Mouse (Mus musculus) induced T-regulatory cell, adult 2 months (primary cell): ENCODE results near the gene Upb1.
"Not testable (repeated sequence)": the region's sequence is repeated elsewhere in the genome, so short reads cannot be mapped to it uniquely, and the experiment has no call there.

Experiments used
- DNase-seq: peaks from one replicate; pipeline ENCODE4 v3.0.0-alpha.2; 2012; ENCODE audit warnings: low read depth

The Upb1 gene

GRCm38 (mm10) chr10:75400958-75401357, at the start of gene Upb1:
Upb1 (plus strand) TSS chr10:75401115.
- no peak for DNase-seq

DNA sequence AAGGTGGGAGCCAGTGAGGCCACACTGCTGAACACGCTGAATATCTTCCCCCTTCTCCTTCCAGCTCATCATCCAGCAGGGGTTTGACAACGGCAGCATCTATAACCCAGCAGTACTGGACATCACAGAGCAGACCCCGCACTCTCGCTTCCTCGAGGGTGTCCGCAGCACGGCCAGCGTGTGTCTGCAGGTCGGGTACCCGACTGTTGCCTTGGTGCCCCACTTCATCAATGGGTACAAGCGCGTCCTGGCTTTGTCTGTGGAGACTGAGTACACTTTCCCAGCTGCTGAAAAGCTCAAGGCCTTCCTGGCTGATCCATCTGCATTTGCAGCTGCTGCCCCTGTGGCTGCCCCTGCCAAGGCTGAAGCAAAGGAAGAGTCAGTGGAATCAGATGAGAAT, 48.4 kb upstream of the Upb1 start:
- DNase-seq = no peak

DNA sequence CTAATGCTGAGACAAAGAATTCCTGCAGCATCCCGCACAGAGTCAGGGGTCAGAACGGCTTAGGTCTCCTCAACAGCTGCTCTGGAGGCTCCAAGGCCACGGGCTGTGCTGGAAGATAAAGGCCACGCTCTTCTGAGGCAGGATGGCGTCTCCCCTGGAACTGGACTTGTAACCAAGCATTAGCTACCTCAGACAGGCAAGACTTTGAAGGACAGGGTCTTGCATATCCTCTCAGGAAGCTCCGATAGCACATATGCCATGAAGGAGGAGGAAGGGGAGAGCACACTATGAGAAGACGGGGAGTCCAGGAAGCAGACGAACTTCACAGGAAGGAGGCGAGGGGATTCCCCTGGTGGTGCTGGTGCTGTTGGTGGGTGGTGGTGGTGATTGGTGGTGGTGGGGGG, 47.1 kb upstream of the Upb1 start:
- DNase-seq = not testable (repeated sequence)

- DNase-seq = no peak
Observed at GRCm38 (mm10) chr10:75355341-75355740, 45.6 kb upstream of the Upb1 start.

DNA sequence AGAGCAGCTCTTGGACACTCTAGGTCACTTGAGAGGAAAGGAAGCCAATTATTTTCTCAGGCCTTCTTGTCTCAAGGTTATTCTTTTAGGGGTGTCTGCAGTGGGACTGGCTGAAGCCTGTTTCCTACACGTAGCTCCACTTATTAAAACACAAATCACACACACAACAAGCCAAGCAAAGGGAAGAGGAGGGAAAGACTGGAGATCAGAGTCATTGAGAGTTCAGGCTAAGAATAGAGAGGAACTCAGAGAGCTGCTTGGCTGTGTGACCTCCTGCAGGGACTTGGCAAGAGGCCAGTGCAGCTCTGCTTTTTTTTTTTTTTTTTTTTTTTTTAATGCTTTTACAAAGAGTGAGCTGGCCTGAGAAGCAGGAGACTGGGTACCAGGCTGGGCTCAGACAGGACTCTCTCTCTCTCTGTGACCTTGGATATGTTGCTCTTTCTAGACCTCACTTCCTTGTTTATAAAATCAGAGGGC, 36.7 kb upstream of the Upb1 start:
- DNase-seq = not testable (repeated sequence)

DNA sequence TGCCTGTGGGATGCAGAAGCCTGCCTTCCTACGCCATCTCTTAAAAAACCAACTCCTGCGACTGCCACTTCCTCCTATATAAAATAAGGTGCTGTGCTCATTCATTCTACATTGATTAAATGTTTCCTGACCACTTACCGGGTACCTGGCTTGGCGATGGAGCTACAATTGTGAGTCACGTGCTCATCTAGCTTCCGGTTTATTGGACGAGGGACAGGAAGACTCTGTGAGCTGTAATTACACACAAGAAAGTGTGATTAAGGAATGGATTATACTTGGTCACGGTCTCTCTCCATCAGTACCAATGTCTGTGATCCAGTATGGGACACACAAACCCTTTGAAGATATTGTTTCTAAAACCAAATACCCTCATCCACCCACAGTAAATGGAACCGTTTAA, 36.1 kb upstream of the Upb1 start:
- DNase-seq = no peak

DNA sequence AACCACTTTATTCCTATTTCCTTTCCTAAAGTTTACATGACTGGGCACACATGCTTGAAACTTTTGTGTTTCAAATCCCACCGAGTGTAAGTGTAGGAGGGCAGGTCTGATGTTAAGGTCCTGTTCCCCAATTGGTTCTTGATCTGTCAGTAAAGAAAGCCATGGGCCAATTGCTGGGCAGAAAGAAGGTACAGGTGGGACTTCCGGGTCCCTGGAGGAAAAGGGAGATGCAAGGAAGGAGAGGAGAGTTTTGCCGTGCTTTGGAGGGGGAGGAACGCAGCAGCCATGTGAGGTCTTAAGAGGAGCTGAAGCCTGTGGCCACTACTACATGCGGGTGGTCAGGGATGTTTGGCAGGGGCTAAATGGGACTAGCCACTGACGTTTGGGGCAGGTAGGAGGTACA, 35.7 kb upstream of the Upb1 start:
- peak; percentile 70 for DNase-seq

- DNase-seq = not testable (repeated sequence)
Observed at GRCm38 (mm10) chr10:75373655-75374351, 27.1 kb upstream of the Upb1 start.

DNA sequence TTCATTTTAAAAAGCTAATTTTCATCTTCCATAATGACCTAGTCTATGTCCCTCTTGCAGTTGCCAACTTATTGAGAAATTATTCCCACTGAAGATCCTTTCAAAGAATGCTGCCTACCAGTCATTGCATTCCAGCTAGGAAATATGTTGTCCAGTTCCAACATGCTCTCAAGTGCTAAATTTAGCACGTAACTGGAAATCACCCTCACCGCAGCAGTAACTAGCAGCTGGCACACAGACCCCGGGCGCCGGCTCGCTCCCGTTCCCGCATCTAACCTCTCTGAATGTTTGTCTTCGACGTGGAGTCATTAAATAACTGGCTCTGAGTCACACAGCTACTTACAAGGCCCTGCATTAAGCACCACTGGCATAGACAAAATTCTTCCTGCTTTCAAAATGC, 22.2 kb upstream of the Upb1 start:
- DNase-seq = no peak

GRCm38 (mm10) chr10:75390156-75390555, 10.8 kb upstream of the Upb1 start:
- DNase-seq = peak; percentile 48

- DNase-seq = peak; percentile 37
Observed at GRCm38 (mm10) chr10:75390832-75391231, 10.1 kb upstream of the Upb1 start.

DNA sequence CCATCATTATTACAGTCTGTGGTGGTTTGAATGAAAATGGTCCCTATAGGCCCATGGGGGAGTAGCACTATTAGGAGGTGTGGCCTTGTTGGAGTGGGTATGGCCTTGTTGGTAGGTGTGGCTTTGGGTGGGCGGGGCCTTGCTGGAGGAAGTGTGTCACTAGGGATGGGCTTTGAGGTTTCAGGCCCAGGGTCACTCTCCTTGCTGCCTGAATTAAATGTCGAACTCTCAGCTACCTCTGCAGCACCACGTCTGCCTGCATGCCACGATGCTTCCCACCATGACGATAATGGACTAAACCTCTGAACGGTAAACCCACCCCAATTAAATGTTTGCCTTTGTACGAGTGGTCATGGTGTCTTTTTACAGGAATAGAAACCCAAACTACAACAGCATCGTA, 6.1 kb upstream of the Upb1 start:
- no peak for DNase-seq

GRCm38 (mm10) chr10:75396966-75397365, 3.9 kb upstream of the Upb1 start:
- peak; percentile 51 for DNase-seq

DNA sequence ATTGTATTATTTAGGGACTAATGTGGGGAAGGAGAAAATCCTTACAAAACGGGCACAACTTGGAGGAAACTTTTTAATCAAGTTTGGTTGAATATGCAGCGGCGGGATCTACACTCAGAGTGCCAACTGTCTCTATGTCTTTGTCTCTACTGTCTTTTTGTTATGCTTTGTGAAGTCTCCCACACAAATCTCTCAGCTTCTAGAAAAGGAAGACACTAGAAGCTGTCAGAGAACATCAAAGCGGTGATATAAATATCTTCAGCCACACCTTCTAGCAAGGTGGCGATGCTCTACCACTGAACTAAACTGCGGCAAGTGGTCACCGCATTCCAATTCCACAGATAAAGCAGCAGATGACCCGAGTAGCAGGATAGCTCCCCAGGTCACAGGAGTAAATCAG, 5.0 kb downstream of the Upb1 start:
- DNase-seq = no peak

- DNase-seq = no peak
Observed at GRCm38 (mm10) chr10:75406755-75407154, 5.8 kb downstream of the Upb1 start.

GRCm38 (mm10) chr10:75407741-75408140, 6.8 kb downstream of the Upb1 start:
- DNase-seq = no peak

DNA sequence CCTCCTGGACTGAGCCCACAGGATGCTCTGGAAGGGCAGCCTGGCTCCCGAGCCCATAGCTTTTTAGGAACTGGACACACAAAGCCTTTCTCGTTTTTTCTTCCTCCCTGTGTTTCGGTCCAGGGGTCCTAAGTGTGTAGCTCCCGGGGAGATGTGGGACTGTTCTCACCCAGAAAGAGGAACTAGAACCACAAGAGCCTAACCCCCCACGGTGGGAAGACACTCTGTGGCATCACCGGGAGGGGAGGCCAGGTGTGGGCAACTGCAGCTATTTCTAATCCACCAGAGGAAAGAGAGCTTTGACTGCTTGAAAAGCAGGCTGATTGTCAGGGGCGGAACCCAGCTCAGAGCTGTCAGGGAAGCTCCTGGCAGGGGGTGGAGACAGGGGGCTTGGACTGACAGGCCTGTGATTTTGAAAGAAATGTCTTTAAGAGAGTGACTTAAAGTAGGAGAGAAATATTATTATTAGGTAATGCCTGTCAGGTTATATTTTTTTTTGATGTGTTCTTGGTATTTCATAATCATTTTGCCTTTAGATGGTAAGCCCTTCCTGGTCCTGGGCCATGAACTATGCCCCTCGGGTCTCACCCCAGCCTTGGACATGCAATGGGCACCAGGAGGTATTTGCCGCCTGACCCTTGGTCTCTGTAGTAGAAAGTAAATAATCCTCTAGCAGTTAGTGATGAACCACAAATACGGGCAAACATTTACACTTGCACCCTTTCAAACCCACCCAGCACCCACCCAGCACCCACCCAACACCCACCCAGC, 10.6 kb downstream of the Upb1 start:
- not testable (repeated sequence) for DNase-seq

- no peak for DNase-seq
Observed at GRCm38 (mm10) chr10:75412114-75413103, 11.5 kb downstream of the Upb1 start.

- DNase-seq = peak; percentile 77
Observed at GRCm38 (mm10) chr10:75414925-75415324, 14.0 kb downstream of the Upb1 start.

- DNase-seq = peak; percentile 60
Observed at GRCm38 (mm10) chr10:75417363-75418042, 16.6 kb downstream of the Upb1 start.

GRCm38 (mm10) chr10:75418747-75419146, 17.8 kb downstream of the Upb1 start:
- DNase-seq = no peak

GRCm38 (mm10) chr10:75424498-75424901, 23.6 kb downstream of the Upb1 start:
- peak; percentile 81 for DNase-seq
